Mouse (Mus musculus): Measurements from ENCODE around the gene Sowaha.
"Not testable (repeated sequence)": the region's sequence is repeated elsewhere in the genome, so short reads cannot be mapped to it uniquely, and the experiment has no call there.

Sowaha gene

GRCm38 (mm10) chr11:53441921-53442320 is 38.2 kb downstream of the Sowaha start:
- no peak for DNase-seq (ENCODE audit: low read depth, low spot score)

DNA sequence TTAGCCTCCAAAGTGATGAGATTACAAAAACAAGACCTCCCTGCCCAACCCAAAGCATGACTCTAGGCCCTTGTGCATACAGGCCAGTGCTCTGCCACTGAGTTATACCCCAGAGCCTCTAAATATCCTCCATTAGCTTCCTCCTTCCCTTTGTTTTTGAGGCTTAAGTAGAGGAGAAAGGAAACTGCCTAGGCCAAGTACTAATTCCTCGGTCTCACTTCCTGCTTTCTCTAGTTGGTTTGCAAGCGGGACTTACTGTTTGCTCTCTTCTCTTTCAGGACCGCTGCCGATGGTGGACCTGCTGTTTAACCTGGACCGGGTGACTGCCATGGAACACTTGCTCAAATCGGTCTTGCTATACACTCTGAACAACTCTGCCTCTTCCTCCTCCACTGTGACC is 43.7 kb downstream of the Sowaha start:
- DNase-seq (ENCODE audit: low read depth, low spot score) = no peak

DNA sequence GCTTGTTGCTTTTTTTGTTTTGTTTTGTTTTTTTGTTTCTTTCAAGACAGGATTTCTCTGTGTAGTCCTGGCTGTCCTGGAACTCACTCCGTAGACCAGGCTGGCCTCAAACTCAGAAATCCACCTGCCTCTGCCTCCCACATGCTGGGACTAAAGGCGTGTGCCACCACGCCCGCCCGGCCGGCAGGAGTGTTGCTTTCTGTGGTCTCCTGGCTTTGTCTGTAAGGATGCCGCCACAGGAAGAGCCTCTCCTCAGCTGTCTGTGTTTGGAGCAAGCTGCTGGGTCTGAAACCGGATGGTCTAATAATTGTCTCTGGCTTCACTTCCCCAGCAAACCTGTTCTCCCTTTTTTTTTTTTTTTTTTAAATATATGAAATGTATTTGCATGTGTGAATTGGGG is 44.6 kb downstream of the Sowaha start:
- DNase-seq (ENCODE audit: low read depth, low spot score) = no peak

- no peak for DNase-seq (ENCODE audit: low read depth, low spot score)
These were observed 47.0 kb downstream of the Sowaha start for GRCm38 (mm10) chr11:53433057-53433456.

- no peak for DNase-seq (ENCODE audit: low read depth, low spot score)
These were observed 48.6 kb downstream of the Sowaha start for GRCm38 (mm10) chr11:53431347-53432056.

- peak; percentile 98 for DNase-seq (ENCODE audit: low read depth, low spot score)
These were observed 49.3 kb downstream of the Sowaha start, which contains the start of the genes Uqcrq and Gdf9 for GRCm38 (mm10) chr11:53430670-53431346. Gene Uqcrq, minus strand, starts transcription at chr11:53430831. Gene Gdf9, plus strand, starts transcription at chr11:53431023.

- no peak for DNase-seq (ENCODE audit: low read depth, low spot score)
These were observed 49.8 kb downstream of the Sowaha start for GRCm38 (mm10) chr11:53430300-53430669.

GRCm38 (mm10) chr11:53429182-53429581 is 50.9 kb downstream of the Sowaha start:
- DNase-seq (ENCODE audit: low read depth, low spot score) = no peak

- DNase-seq (ENCODE audit: low read depth, low spot score) = no peak
These were observed 51.4 kb downstream of the Sowaha start for GRCm38 (mm10) chr11:53428716-53429057.

- no peak for DNase-seq (ENCODE audit: low read depth, low spot score)
These were observed 51.9 kb downstream of the Sowaha start for GRCm38 (mm10) chr11:53427993-53428715.

GRCm38 (mm10) chr11:53426914-53427313 is 53.2 kb downstream of the Sowaha start:
- not testable (repeated sequence) for DNase-seq (ENCODE audit: low read depth, low spot score)
